Mouse (Mus musculus) thymus, adult 2 months (tissue): ENCODE results near the gene Tesk2. TPM values are rescaled to one million over a fixed set of nuclear protein-coding genes. Genes with fewer than 3 reads are reported as not detected.

Experiments
- DNase-seq: peaks from one replicate; pipeline ENCODE4 v3.0.0; 2021
- H3K27ac ChIP-seq: fragments of 200-500 bp; 2 replicates; pipeline ENCODE4 v1.5.1; 2012; ENCODE audit warnings: low read length, control low read depth; ENCODE audit not compliant: control insufficient read depth, insufficient read depth
- H3K27me3 ChIP-seq: fragments of 200-500 bp; 2 replicates; pipeline ENCODE4 v1.6.1; 2012; ENCODE audit warnings: mild to moderate bottlenecking, low read length, moderate library complexity, mixed read lengths; ENCODE audit not compliant: control insufficient read depth, insufficient read depth
- H3K36me3 ChIP-seq: fragments of 200-500 bp; 2 replicates; pipeline ENCODE4 v1.6.1; 2012; ENCODE audit warnings: mild to moderate bottlenecking, low read length, moderate library complexity; ENCODE audit not compliant: control insufficient read depth, insufficient read depth
- H3K4me1 ChIP-seq: fragments of 200-500 bp; replicated peaks from 2 replicates; pipeline ENCODE4 v1.6.1; 2012; ENCODE audit warnings: low read length; ENCODE audit not compliant: control insufficient read depth, insufficient read depth
- H3K4me3 ChIP-seq: fragments of 200-500 bp; 2 replicates; pipeline ENCODE4 v1.5.1; 2012; ENCODE audit warnings: mild to moderate bottlenecking, low read length, control low read depth, moderate library complexity; ENCODE audit not compliant: control insufficient read depth, insufficient read depth
- CTCF ChIP-seq: fragments of 200-500 bp; IDR thresholded peaks from 2 replicates; pipeline ENCODE4 v1.5.1; 2012; ENCODE audit warnings: mild to moderate bottlenecking, control low read depth, low read length, moderate library complexity, borderline replicate concordance; ENCODE audit not compliant: control insufficient read depth, poor library complexity, insufficient read depth; ENCODE audit errors: extremely low read depth
- POLR2A ChIP-seq: fragments of 200-500 bp; IDR thresholded peaks from 2 replicates; pipeline ENCODE4 v1.6.1; 2012; ENCODE audit warnings: mild to moderate bottlenecking, low read length, control low read depth, moderate library complexity; ENCODE audit not compliant: control insufficient read depth, poor library complexity, insufficient read depth; ENCODE audit errors: extremely low read depth
- WGBS: fragments of 180-500 bp; shearing (Covaris S2); methylation state at CpG from one replicate; pipeline ENCODE4 v1.1.7; 2018; 5-methylcytosine and 5-hydroxymethylcytosine counted together
- polyA plus RNA-seq: library from polyadenylated mRNA; depleted of rRNA; stranded (reverse); fragments of >200 nt; gene quantifications from 2 replicates; pipeline ENCODE4 v1.2.3, GENCODE M21; 2012

Tesk2 gene
- polyA plus RNA-seq, 1 experiment, result 4.4 TPM

GRCm38 (mm10) chr4:116731077-116731476 is 10.3 kb downstream of the Tesk2 start:
- WGBS, result 94% methylated on average over 9 of the region's 9 CpGs
- no peak for DNase-seq
- no peak overlapping the region for H3K27ac ChIP-seq
- H3K4me1 ChIP-seq, result peaks cover 3% of the 10 kb centered on the region; the same call in 1 of the 2 replicates
- TF ChIP-seq CTCF (no peak), POLR2A (no peak)
- no peaks in the 10 kb centered on the region for H3K36me3 ChIP-seq
- no peaks in the 10 kb centered on the region for H3K27me3 ChIP-seq
- H3K4me3 ChIP-seq, result no peak overlapping the region

- Histone ChIP-seq H3K27me3 (no peaks in the 10 kb centered on the region), H3K4me1 (peaks cover 3% of the 10 kb centered on the region; the same call in 1 of the 2 replicates), H3K36me3 (no peaks in the 10 kb centered on the region), H3K27ac (no peak overlapping the region), H3K4me3 (no peak overlapping the region)
- 95% methylated on average over 5 of the region's 5 CpGs for WGBS
- DNase-seq, result no peak
- no peak for TF ChIP-seq POLR2A
- no peak for TF ChIP-seq CTCF
Observed at GRCm38 (mm10) chr4:116732355-116732754, 11.6 kb downstream of the Tesk2 start.

GRCm38 (mm10) chr4:116734996-116735395 is 14.2 kb downstream of the Tesk2 start:
- Histone ChIP-seq H3K27me3 (no peaks in the 10 kb centered on the region), H3K27ac (no peak overlapping the region), H3K36me3 (no peaks in the 10 kb centered on the region), H3K4me3 (no peak overlapping the region), H3K4me1 (peaks cover 5% of the 10 kb centered on the region)
- 52% methylated on average over 2 of the region's 2 CpGs for WGBS
- no peak for DNase-seq
- TF ChIP-seq POLR2A (no peak), CTCF (no peak)

- 42% methylated on average over 9 of the region's 9 CpGs for WGBS
- Histone ChIP-seq H3K27ac (no peak overlapping the region), H3K4me1 (peaks cover 5% of the 10 kb centered on the region), H3K36me3 (no peaks in the 10 kb centered on the region), H3K27me3 (no peaks in the 10 kb centered on the region), H3K4me3 (no peak overlapping the region)
- DNase-seq, result no peak
- TF ChIP-seq POLR2A (no peak), CTCF (no peak)
Observed at GRCm38 (mm10) chr4:116738972-116739751, 18.4 kb downstream of the Tesk2 start.

- Histone ChIP-seq H3K27ac (no peak overlapping the region), H3K4me1 (no peaks in the 10 kb centered on the region), H3K4me3 (no peak overlapping the region), H3K36me3 (no peaks in the 10 kb centered on the region), H3K27me3 (no peaks in the 10 kb centered on the region)
- TF ChIP-seq POLR2A, result no peak
- TF ChIP-seq CTCF, result no peak
- WGBS, result 97% methylated on average over 2 of the region's 2 CpGs
- no peak for DNase-seq
Observed at GRCm38 (mm10) chr4:116749750-116750149, 29.0 kb downstream of the Tesk2 start.

GRCm38 (mm10) chr4:116761914-116762313 is 41.2 kb downstream of the Tesk2 start:
- TF ChIP-seq CTCF (no peak), POLR2A (no peak)
- Histone ChIP-seq H3K27ac (no peak overlapping the region), H3K27me3 (no peaks in the 10 kb centered on the region), H3K4me3 (no peak overlapping the region), H3K36me3 (no peaks in the 10 kb centered on the region), H3K4me1 (no peaks in the 10 kb centered on the region)
- WGBS, result 83% methylated on average over 2 of the region's 2 CpGs
- DNase-seq, result no peak
